Mouse (Mus musculus): ENCODE measurements around the gene Chd2. TPM values are rescaled to one million over a fixed set of nuclear protein-coding genes. Genes with fewer than 3 reads are reported as not detected.

The Chd2 gene
- polyA plus RNA-seq, 1 experiment: 51.4 TPM

DNA sequence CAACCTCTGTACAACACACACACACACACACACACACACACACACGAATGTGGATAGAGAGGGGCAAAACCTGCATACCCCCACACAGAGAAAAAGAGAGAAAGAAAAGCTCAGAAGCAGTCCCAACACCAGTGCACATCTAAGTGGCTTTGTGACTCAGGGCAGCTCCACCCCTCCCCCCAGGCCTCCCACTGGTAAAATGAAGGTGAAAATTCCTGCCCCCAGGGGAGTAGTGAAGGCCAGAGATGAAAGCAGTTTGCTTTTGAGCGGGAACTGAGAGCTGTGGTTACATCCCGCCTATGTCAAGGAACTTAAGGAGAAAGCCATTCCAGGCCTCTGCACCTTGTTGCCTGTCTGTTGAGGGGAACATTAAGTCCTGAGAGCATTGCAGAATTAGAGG lies 138.1 kb downstream of the Chd2 start:
- no peak overlapping the region for H3K27ac ChIP-seq (ENCODE audit: insufficient read depth, low read length)
- TF ChIP-seq CTCF (IDR thresholded peaks at IDR 0.05; ENCODE audit: borderline replicate concordance, insufficient read depth, low read length) (no peak), POLR2A (IDR thresholded peaks at IDR 0.05; ENCODE audit: low read depth, low read length) (no peak)
- peaks cover 6% of the 10 kb centered on the region for H3K4me1 ChIP-seq (ENCODE audit: control insufficient read depth, insufficient read depth, low read length)
- H3K4me3 ChIP-seq (ENCODE audit: insufficient read depth, low read length): no peak overlapping the region

GRCm38 (mm10) chr7:73402671-73403070 lies 139.0 kb downstream of the Chd2 start:
- no peak overlapping the region for H3K4me3 ChIP-seq (ENCODE audit: insufficient read depth, low read length)
- no peak for TF ChIP-seq CTCF (IDR thresholded peaks at IDR 0.05; ENCODE audit: borderline replicate concordance, insufficient read depth, low read length)
- no peak for TF ChIP-seq POLR2A (IDR thresholded peaks at IDR 0.05; ENCODE audit: low read depth, low read length)
- peaks cover 9% of the 10 kb centered on the region for H3K4me1 ChIP-seq (ENCODE audit: control insufficient read depth, insufficient read depth, low read length)
- no peak overlapping the region for H3K27ac ChIP-seq (ENCODE audit: insufficient read depth, low read length)

GRCm38 (mm10) chr7:73402106-73402505 lies 139.5 kb downstream of the Chd2 start:
- no peak overlapping the region for H3K27ac ChIP-seq (ENCODE audit: insufficient read depth, low read length)
- no peak overlapping the region for H3K4me3 ChIP-seq (ENCODE audit: insufficient read depth, low read length)
- TF ChIP-seq CTCF (IDR thresholded peaks at IDR 0.05; ENCODE audit: borderline replicate concordance, insufficient read depth, low read length) (no peak), POLR2A (IDR thresholded peaks at IDR 0.05; ENCODE audit: low read depth, low read length) (no peak)
- H3K4me1 ChIP-seq (ENCODE audit: control insufficient read depth, insufficient read depth, low read length): peaks cover 9% of the 10 kb centered on the region

DNA sequence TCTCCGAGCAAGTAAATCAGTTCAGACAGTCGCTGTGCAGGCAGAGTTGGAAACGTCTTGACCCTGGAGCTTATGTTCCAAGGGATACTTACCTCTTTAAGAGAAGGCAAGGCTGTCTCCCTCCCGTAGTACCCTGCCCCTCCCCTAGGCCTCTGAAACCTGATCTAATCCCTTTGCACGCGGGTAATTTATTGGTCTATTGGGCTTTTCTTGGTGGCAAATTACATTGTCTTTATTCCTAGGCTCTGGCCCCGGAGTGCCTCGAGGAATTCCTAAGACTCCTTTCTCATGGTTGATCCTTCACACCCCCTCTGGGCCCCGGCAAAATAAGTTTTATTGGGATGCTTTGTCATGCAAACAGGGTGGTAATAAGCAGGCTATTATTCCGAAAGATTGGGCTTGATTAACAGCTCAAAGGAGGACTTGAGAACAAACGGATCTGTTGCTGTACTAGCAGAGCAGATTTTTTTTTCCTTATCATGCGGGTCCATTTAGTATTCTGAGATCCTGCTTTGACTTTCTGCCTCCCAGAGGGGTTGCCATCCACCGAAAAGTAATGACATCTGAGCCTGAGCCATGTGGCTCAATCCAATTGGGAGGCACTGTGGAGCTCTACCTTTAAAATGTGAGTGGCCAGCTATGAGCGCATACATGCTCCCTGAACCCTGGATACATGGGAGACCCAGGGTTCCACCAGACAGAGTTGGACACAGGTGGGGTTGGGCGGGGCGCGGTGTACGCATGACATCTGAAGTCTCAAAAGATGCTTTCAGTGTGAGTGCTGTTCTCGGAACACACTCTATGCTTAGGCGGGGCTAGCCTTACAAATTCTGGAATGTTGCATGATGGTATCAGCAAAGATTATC lies 141.3 kb downstream of the Chd2 start:
- no peak overlapping the region for H3K4me3 ChIP-seq (ENCODE audit: insufficient read depth, low read length)
- H3K4me1 ChIP-seq (ENCODE audit: control insufficient read depth, insufficient read depth, low read length): peaks cover 9% of the 10 kb centered on the region
- H3K27ac ChIP-seq (ENCODE audit: insufficient read depth, low read length): no peak overlapping the region
- no peak for TF ChIP-seq CTCF (IDR thresholded peaks at IDR 0.05; ENCODE audit: borderline replicate concordance, insufficient read depth, low read length)
- no peak for TF ChIP-seq POLR2A (IDR thresholded peaks at IDR 0.05; ENCODE audit: low read depth, low read length)

GRCm38 (mm10) chr7:73399501-73400044 lies 142.1 kb downstream of the Chd2 start:
- Histone ChIP-seq H3K27ac (ENCODE audit: insufficient read depth, low read length) (peak overlapping the region; percentile 12; the same call in 1 of the 2 replicates), H3K4me1 (ENCODE audit: control insufficient read depth, insufficient read depth, low read length) (peaks cover 9% of the 10 kb centered on the region), H3K4me3 (ENCODE audit: insufficient read depth, low read length) (no peak overlapping the region)
- TF ChIP-seq CTCF (IDR thresholded peaks at IDR 0.05; ENCODE audit: borderline replicate concordance, insufficient read depth, low read length) (peak; percentile 38), POLR2A (IDR thresholded peaks at IDR 0.05; ENCODE audit: low read depth, low read length) (no peak)

GRCm38 (mm10) chr7:73398806-73399442 lies 142.7 kb downstream of the Chd2 start:
- TF ChIP-seq POLR2A (IDR thresholded peaks at IDR 0.05; ENCODE audit: low read depth, low read length) (no peak), CTCF (IDR thresholded peaks at IDR 0.05; ENCODE audit: borderline replicate concordance, insufficient read depth, low read length) (no peak)
- H3K4me1 ChIP-seq (ENCODE audit: control insufficient read depth, insufficient read depth, low read length): peaks cover 9% of the 10 kb centered on the region
- H3K27ac ChIP-seq (ENCODE audit: insufficient read depth, low read length): peak overlapping the region; percentile 12; the same call in 1 of the 2 replicates
- H3K4me3 ChIP-seq (ENCODE audit: insufficient read depth, low read length): no peak overlapping the region

- H3K27ac ChIP-seq (ENCODE audit: insufficient read depth, low read length): no peak overlapping the region
- H3K4me1 ChIP-seq (ENCODE audit: control insufficient read depth, insufficient read depth, low read length): peaks cover 11% of the 10 kb centered on the region
- TF ChIP-seq CTCF (IDR thresholded peaks at IDR 0.05; ENCODE audit: borderline replicate concordance, insufficient read depth, low read length): no peak
- no peak for TF ChIP-seq POLR2A (IDR thresholded peaks at IDR 0.05; ENCODE audit: low read depth, low read length)
- H3K4me3 ChIP-seq (ENCODE audit: insufficient read depth, low read length): no peak overlapping the region
Measured at GRCm38 (mm10) chr7:73398319-73398718, 143.3 kb downstream of the Chd2 start.

GRCm38 (mm10) chr7:73394013-73394409 lies 147.6 kb downstream of the Chd2 start:
- Histone ChIP-seq H3K27ac (ENCODE audit: insufficient read depth, low read length) (no peak overlapping the region), H3K4me3 (ENCODE audit: insufficient read depth, low read length) (peak overlapping the region; percentile 35; the same call in 1 of the 2 replicates), H3K4me1 (ENCODE audit: control insufficient read depth, insufficient read depth, low read length) (peaks cover 15% of the 10 kb centered on the region)
- TF ChIP-seq CTCF (IDR thresholded peaks at IDR 0.05; ENCODE audit: borderline replicate concordance, insufficient read depth, low read length) (no peak), POLR2A (IDR thresholded peaks at IDR 0.05; ENCODE audit: low read depth, low read length) (no peak)

DNA sequence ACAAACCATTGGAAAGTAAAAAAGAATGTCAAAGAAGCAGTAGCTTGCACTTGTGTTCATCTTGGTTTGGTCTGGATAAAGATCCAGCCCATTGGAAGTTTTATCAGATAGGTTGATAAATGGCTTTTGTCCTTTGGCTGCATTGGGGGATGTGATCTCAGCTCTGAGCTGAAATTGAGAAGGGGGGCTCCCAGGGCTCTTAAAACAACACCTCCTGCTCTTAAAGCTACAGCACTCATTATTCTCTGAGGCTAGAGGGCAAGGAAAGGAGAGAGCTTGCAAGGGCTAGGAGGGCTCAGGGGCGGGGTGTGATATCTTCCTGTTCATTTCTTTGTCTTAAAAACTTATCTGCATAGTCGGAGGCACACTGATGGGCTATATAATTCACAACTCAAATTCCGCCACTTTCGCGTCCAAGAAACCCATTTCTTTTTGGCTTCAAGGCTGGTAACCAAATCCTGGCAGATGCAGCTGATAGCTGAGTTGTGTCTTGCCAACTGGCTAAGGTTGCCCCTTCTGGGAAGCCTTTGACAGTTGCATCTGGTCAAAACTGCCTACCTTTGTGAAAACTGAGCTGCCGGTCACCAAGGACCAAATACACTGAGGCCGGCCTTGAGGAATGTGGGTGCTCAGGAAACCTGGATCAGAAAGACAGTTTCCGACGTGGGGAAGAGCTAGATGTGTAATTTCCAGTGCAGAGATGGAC lies 148.2 kb downstream of the Chd2 start:
- Histone ChIP-seq H3K4me1 (ENCODE audit: control insufficient read depth, insufficient read depth, low read length) (peaks cover 10% of the 10 kb centered on the region; the same call in 1 of the 2 replicates), H3K27ac (ENCODE audit: insufficient read depth, low read length) (peak overlapping the region; percentile 12; the same call in 1 of the 2 replicates), H3K4me3 (ENCODE audit: insufficient read depth, low read length) (peak overlapping the region; percentile 35)
- TF ChIP-seq POLR2A (IDR thresholded peaks at IDR 0.05; ENCODE audit: low read depth, low read length) (no peak), CTCF (IDR thresholded peaks at IDR 0.05; ENCODE audit: borderline replicate concordance, insufficient read depth, low read length) (no peak)

Data from embryonic fibroblast, embryonic 13.5 days (primary cell).